Mouse (Mus musculus): ENCODE measurements at regions not wholly inside any gene's neighbourhood (a gene's known extent, or its start where the extent isn't known, plus 50 kb on each side); places are given as distances from the start of the nearest gene placed in this dataset.
"Not testable (repeated sequence)": the region's sequence is repeated elsewhere in the genome, so short reads cannot be mapped to it uniquely, and the experiment has no call there.

GRCm38 (mm10) chrX:70606349-70606748, 129.4 kb upstream of the Tmem185a start:
- no peak for DNase-seq (ENCODE audit: low spot score)

DNA sequence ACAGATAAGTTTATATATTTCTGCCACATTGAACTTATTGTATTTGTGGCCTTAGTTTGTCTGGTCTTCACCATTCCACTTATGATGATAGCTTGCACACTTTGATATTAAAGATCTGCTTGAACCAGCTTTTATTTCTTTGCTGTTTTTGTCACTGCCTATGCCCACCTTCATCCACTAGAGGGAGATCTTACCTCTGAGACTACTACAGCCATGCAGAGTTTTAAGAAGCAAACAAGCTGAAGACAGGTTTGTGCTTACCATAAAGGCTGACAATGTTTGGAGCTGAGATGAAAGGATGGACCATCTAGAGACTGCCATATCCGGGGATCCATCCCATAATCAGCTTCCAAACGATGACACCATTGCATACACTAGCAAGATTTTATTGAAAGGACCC, 105.4 kb upstream of the Tmem185a start:
- DNase-seq (ENCODE audit: low spot score), result peak; percentile 19

DNA sequence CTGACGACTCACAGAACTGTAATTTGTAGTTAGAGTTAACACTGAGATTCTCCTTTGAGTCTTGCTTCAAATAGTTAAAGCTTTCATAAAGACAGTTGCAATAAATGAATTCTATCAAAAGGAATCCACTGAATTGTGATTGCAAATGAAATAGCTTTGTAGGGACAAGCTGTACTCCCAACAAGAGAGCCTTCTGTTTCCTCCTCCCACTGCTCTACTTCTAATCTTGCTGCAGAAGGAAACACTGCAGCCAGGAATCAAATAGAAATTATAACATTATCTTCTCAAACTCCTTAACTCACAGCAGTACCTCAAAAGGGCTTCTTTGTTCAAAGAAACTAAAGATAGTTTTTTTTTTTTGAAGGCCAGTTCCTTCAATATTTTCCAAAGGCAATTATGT, 103.2 kb upstream of the Tmem185a start:
- no peak for DNase-seq (ENCODE audit: low spot score)

GRCm38 (mm10) chrX:70574243-70574642, 97.3 kb upstream of the Tmem185a start:
- not testable (repeated sequence) for DNase-seq (ENCODE audit: low spot score)

GRCm38 (mm10) chrX:70570586-70570985, 93.6 kb upstream of the Tmem185a start:
- DNase-seq (ENCODE audit: low spot score), result not testable (repeated sequence)

- DNase-seq (ENCODE audit: low spot score), result not testable (repeated sequence)
These were observed 92.5 kb upstream of the Tmem185a start for GRCm38 (mm10) chrX:70569339-70569979.
